In genomic region chr3:126690627-126691505, GRCm38 (mm10) we compare ENCODE assay signal across 16 mouse cellular contexts.
DNase-seq lines count a peak whose midpoint lies in the region; ATAC-seq lines count a peak whose summit lies in the region.
"Had no signal": no experiment of that assay in that cellular context is flagged by ENCODE, and none has a peak within 500 bp of the region (broad histone marks: within the 10 kb centered on the region; RNA-seq: fewer than 3 reads in every experiment).

No protein-coding gene starts in this region.

- no peaks in the 10 kb centered on the region for H3K27me3 ChIP-seq in kidney, embryonic 16.5 days (ENCODE audit: insufficient read depth, low read length)
- H3K27me3 ChIP-seq: embryonic facial prominence, embryonic 12.5 days; forebrain, embryonic 12.5 days; limb, embryonic 13.5 days had no signal

- 89% methylated on average over 13 of the region's 13 CpGs for WGBS in kidney, embryonic 16.5 days

- no peak overlapping the region for H3K4me3 ChIP-seq in kidney, embryonic 16.5 days (ENCODE audit: low read length)
- H3K4me3 ChIP-seq: embryonic facial prominence, embryonic 12.5 days; forebrain, embryonic 12.5 days; limb, embryonic 13.5 days had no signal

- H3K4me1 ChIP-seq in kidney, embryonic 16.5 days (ENCODE audit: insufficient read depth, low read length): peaks cover 27% of the 10 kb centered on the region

- H3K9me3 ChIP-seq in kidney, embryonic 16.5 days (ENCODE audit: low read length): no peaks in the 10 kb centered on the region
- H3K9me3 ChIP-seq: embryonic facial prominence, embryonic 12.5 days; forebrain, embryonic 12.5 days; limb, embryonic 13.5 days had no signal

- H3K36me3 ChIP-seq in kidney, embryonic 16.5 days (ENCODE audit: insufficient read depth, low read length): no peaks in the 10 kb centered on the region
- H3K36me3 ChIP-seq: embryonic facial prominence, embryonic 12.5 days; forebrain, embryonic 12.5 days; limb, embryonic 13.5 days had no signal

- no peak overlapping the region for H3K27ac ChIP-seq in kidney, embryonic 16.5 days (ENCODE audit: low read length)
- H3K27ac ChIP-seq: embryonic facial prominence, embryonic 12.5 days; forebrain, embryonic 12.5 days; limb, embryonic 13.5 days had no signal

- peak; percentile 39 for DNase-seq in kidney, adult 9 months
- peak; percentile 3 for DNase-seq in 416B (ENCODE audit: low read depth)
- DNase-seq in T-cell, adult 2 months (ENCODE audit: low spot score): peak; percentile 19
- no peak for DNase-seq in adrenal gland, adult (ENCODE audit: inconsistent age in 2 of 2, low spot score in 1 of 2)
- DNase-seq in Muller cell, postnatal 12 days (ENCODE audit: inconsistent ontology term): no peak
- DNase-seq: adrenal gland, adult 8-10 months; cerebellum, postnatal 25 days; heart, postnatal 36 days; kidney, postnatal 4 days had no signal

- ATAC-seq in kidney, embryonic 16.5 days (ENCODE audit: low FRiP score, low TSS enrichment): no peak
- ATAC-seq in megakaryocyte progenitor cell, adult 5-6 weeks (replicated peaks; ENCODE audit: poor library complexity): peak; percentile 83
- ATAC-seq in erythroid progenitor cell, adult 5-6 weeks (replicated peaks; ENCODE audit: low FRiP score, poor library complexity, severe bottlenecking): no peak

- H3K4me2 ChIP-seq in kidney, embryonic 16.5 days (replicated peaks; ENCODE audit: low read depth, low read length): no peak overlapping the region
- H3K4me2 ChIP-seq: embryonic facial prominence, embryonic 12.5 days; forebrain, embryonic 12.5 days; heart, embryonic 11.5 days; limb, embryonic 13.5 days had no signal

- H3K9ac ChIP-seq in kidney, embryonic 16.5 days (replicated peaks; ENCODE audit: low read length): no peak overlapping the region
- H3K9ac ChIP-seq: embryonic facial prominence, embryonic 12.5 days; forebrain, embryonic 12.5 days; limb, embryonic 13.5 days had no signal

Comparison
In these comparisons a context has a peak if more than half of its experiments do, and no peak if none do; other contexts are left out.
1. DNase-seq: peak in kidney, adult 9 months (single experiment), 416B (single experiment) and T-cell, adult 2 months (single experiment); none in adrenal gland, adult (0 of 2) and Muller cell, postnatal 12 days (single experiment).